Mouse (Mus musculus): Measurements from ENCODE around the gene Mrps6. TPM values are rescaled to one million over a fixed set of nuclear protein-coding genes. Genes with fewer than 3 reads are reported as not detected.

Mrps6 gene
- total RNA-seq, 2 experiments from 2014 or later: 49.0 to 50.6 TPM

DNA sequence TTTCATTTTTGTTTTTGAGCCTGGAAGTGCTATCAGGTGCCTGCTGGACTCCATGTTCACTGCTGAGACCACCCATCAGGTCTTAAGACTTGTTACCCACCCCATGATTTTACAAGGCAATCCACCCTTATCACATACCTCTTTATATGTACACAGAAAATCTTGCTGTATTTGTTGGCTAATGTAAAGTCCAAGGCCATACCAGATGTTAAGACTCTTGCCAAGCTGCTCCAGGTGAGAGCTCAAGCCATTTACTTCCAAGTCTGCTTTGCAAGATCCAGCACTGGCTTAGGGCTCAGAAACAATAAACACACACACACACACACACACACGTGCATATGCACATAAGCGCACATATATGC lies 90.3 kb downstream of the Mrps6 start:
- intact Hi-C loops (cut with DNase I): loop anchor here (5.0 kb wide), 1 partner anchor 139 kb away; no protein-coding TSS in a partner anchor
- DNase-seq (ENCODE audit: low spot score in 2 of 2): no peak

DNA sequence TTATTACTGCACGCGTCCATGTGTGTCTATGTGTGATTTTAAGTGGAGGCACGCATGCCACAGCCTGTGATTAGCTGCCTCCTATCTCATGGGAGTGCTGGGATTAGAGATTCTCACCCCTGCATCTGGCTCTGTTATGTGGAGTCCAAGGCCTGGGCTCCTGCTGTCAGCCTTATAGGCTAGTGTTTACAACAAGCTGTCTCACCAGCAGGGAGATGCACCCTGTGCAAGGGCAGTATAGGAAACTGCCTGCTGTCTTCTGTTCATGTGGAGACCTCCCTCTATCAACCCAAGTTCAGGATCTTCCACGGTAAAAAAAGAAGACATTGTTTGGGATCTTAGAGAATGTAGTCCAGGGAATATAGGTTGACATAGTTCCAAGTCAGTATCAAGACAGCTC lies 92.9 kb downstream of the Mrps6 start:
- intact Hi-C loops (cut with DNase I): no loop called here

DNA sequence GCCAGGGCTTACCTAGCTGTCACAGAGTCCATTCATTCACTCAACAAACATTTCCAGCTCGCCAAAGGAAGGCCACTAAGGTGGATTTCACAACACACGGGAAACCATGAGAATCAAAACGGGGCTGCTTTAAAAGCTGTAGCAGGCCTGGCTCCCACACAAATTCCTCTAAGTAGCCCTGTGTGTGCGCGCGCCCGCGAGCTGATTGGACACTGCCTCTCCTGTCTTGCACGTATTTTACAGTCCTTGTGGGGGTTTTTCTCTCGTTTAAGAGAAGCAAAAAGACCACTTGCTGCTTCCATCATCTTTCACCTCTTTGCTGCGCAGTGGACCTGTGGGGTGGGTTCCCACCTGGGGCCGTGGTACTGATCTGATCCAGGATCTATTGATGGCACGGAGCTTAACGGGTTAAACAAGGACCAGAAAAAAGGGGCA lies 100.0 kb downstream of the Mrps6 start:
- DNase-seq (ENCODE audit: low spot score in 2 of 2): peak; percentile 56 to 79
- intact Hi-C loops (cut with DNase I): loop anchor here (5.0 kb wide), 1 partner anchor 101 kb away; the partner anchor contains the start of genes Gm49711, Mrps6 and Slc5a3

More for the DNA sequence above, 92.9 kb downstream of the Mrps6 start:
- no peak for DNase-seq (ENCODE audit: low spot score in 2 of 2)

DNA sequence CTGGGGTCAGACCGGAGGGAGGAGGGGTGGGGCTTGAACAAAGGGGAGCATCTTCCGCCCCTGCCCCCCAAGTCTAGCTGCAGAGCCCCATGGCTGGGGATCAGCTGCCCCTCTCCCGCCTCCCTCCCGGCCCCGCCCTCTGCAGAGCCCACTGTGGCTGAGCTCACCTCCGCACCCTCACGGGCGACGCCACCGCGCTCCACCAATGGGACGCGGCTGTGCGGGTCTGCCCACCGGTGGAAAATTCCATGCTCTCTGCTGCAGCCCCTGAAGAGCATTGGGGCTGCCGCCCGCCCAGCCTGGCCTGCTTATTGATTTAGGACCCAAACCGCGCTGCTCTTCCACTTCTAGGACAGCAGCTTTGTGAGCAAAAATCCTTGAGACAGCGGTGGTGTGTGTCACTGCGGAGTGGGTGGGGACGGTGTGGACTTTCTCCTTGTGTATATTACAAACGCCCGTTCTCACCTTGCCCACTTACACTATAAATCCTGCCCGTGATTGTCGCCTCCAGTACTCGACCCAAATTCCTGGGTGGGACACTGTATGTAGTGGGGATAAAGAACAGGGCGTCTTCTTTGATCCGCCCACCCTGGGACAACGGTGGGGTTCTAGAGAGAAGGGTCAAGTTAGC lies 100.5 kb downstream of the Mrps6 start:
- intact Hi-C loops (cut with DNase I): loop anchor here (5.0 kb wide), 1 partner anchor 101 kb away; the partner anchor contains the start of genes Gm49711, Mrps6 and Slc5a3
- peak; percentile 63 to 73 for DNase-seq (ENCODE audit: low spot score in 2 of 2)

DNA sequence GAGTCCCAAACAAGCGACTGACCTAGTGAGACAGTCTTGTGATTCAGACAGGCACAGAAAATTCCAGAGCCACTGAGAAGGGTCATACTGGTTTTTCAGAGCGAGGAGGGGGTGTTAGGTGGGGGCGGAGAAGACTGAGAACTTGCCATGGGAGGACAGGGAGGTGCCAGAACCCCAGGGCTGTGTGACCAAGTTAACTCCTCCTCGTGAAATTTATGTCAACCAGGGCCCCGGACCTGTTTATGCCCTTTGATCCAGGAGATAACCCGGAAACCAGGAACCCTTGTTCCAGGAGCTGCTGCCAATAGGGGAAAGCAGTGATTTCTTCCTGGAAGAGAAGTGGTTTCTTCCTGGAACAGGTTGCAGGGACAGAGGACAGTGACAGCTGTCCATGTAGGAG lies 101.0 kb downstream of the Mrps6 start:
- no peak for DNase-seq (ENCODE audit: low spot score in 2 of 2)
- intact Hi-C loops (cut with DNase I): loop anchor here (5.0 kb wide), 1 partner anchor 102 kb away; the partner anchor contains the start of genes Gm49711, Mrps6 and Slc5a3

Other genes starting within 250 kb of the Mrps6 start
- under 1 TPM in 1 of 2 experiments, not detected in 1; 0.40 TPM for gene Gm49711, start within 50 bp of the Mrps6 start, total RNA-seq (2021)
- 10 to 100 TPM; 13.8 to 15.1 TPM for gene Slc5a3, start 52 bp downstream of the Mrps6 start, total RNA-seq (2021)
- gene Kcne2, start 234.1 kb downstream of the Mrps6 start, total RNA-seq (2021): under 1 TPM; 0.42 to 0.66 TPM
- gene Smim11, start 243.0 kb downstream of the Mrps6 start, total RNA-seq (2021): 10 to 100 TPM; 13.4 to 15.3 TPM